Mouse (Mus musculus): ENCODE results near the gene Aph1b. TPM values are rescaled to one million over a fixed set of nuclear protein-coding genes. Genes with fewer than 3 reads are reported as not detected.

Gene Aph1b
- polyA plus RNA-seq, 1 experiment, result 0.01 TPM

- no peaks in the 10 kb centered on the region for H3K27me3 ChIP-seq (ENCODE audit: control insufficient read depth)
- no peaks in the 10 kb centered on the region for H3K9me3 ChIP-seq (ENCODE audit: control insufficient read depth, low read length)
- no peaks in the 10 kb centered on the region for H3K4me1 ChIP-seq (ENCODE audit: control insufficient read depth)
- no peak overlapping the region for H3K4me3 ChIP-seq (replicated peaks)
- TF ChIP-seq GATA1 (IDR thresholded peaks at IDR 0.05; ENCODE audit: low read length), result no peak
- no peak for TF ChIP-seq TAL1 (IDR thresholded peaks at IDR 0.05; ENCODE audit: low read length)
- no peaks in the 10 kb centered on the region for H3K36me3 ChIP-seq (ENCODE audit: control insufficient read depth)
Measured at GRCm38 (mm10) chr9:66748390-66748789, 46.9 kb downstream of the Aph1b start.

DNA sequence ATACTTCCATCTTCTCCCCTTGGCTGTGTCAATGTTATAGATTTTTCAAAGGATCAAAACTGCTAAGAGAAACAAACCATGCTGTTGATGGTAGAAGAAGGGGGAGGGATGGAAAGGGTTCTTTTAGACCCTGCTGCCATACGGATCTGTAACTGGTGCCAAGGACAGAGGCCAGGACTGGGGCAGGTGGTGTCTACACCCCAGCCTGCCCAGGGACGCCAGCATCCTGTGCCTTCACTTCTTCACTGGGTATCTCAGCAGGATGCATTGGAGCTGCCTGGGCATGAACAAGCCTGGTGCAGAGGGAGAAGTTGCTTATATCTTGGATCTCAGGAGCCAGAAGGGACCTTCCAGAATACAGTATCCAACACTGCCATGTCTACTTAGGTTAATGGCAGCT, 50.8 kb downstream of the Aph1b start:
- H3K27me3 ChIP-seq (ENCODE audit: control insufficient read depth), result no peaks in the 10 kb centered on the region
- no peaks in the 10 kb centered on the region for H3K36me3 ChIP-seq (ENCODE audit: control insufficient read depth)
- no peak for TF ChIP-seq TAL1 (IDR thresholded peaks at IDR 0.05; ENCODE audit: low read length)
- no peak for TF ChIP-seq GATA1 (IDR thresholded peaks at IDR 0.05; ENCODE audit: low read length)
- no peaks in the 10 kb centered on the region for H3K9me3 ChIP-seq (ENCODE audit: control insufficient read depth, low read length)
- no peak overlapping the region for H3K4me3 ChIP-seq (replicated peaks)
- H3K4me1 ChIP-seq (ENCODE audit: control insufficient read depth), result no peaks in the 10 kb centered on the region

DNA sequence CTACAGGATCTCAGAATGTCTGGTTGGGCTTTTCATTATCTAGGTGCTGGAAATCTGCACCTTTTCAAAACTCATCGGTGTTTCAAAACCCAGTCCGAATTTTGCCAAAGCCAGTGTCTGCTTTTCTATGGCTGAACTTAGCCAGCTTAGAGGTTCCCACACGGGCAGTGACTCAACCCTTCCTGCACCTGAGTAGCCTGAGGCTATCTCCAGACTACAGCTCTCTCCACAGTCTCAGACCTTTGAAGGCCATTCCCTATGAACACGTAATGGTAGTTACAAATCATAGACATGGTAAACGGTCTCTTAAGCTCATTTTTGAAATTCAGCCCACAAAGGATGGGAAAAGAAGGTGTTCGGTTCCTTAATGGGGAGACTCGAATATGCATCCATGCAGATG, 55.8 kb downstream of the Aph1b start:
- H3K9me3 ChIP-seq (ENCODE audit: control insufficient read depth, low read length), result no peaks in the 10 kb centered on the region
- H3K27me3 ChIP-seq (ENCODE audit: control insufficient read depth), result no peaks in the 10 kb centered on the region
- TF ChIP-seq GATA1 (IDR thresholded peaks at IDR 0.05; ENCODE audit: low read length) (no peak), TAL1 (IDR thresholded peaks at IDR 0.05; ENCODE audit: low read length) (no peak)
- no peak overlapping the region for H3K4me3 ChIP-seq (replicated peaks)
- no peaks in the 10 kb centered on the region for H3K36me3 ChIP-seq (ENCODE audit: control insufficient read depth)
- no peaks in the 10 kb centered on the region for H3K4me1 ChIP-seq (ENCODE audit: control insufficient read depth)

- H3K27me3 ChIP-seq (ENCODE audit: control insufficient read depth), result no peaks in the 10 kb centered on the region
- no peak overlapping the region for H3K4me3 ChIP-seq (replicated peaks)
- H3K9me3 ChIP-seq (ENCODE audit: control insufficient read depth, low read length), result no peaks in the 10 kb centered on the region
- H3K36me3 ChIP-seq (ENCODE audit: control insufficient read depth), result no peaks in the 10 kb centered on the region
- H3K4me1 ChIP-seq (ENCODE audit: control insufficient read depth), result no peaks in the 10 kb centered on the region
- no peak for TF ChIP-seq GATA1 (IDR thresholded peaks at IDR 0.05; ENCODE audit: low read length)
- TF ChIP-seq TAL1 (IDR thresholded peaks at IDR 0.05; ENCODE audit: low read length), result no peak
Measured at GRCm38 (mm10) chr9:66736551-66736950, 58.7 kb downstream of the Aph1b start.

GRCm38 (mm10) chr9:66736016-66736415, 59.3 kb downstream of the Aph1b start:
- TF ChIP-seq TAL1 (IDR thresholded peaks at IDR 0.05; ENCODE audit: low read length) (no peak), GATA1 (IDR thresholded peaks at IDR 0.05; ENCODE audit: low read length) (no peak)
- H3K9me3 ChIP-seq (ENCODE audit: control insufficient read depth, low read length), result no peaks in the 10 kb centered on the region
- H3K36me3 ChIP-seq (ENCODE audit: control insufficient read depth), result no peaks in the 10 kb centered on the region
- no peak overlapping the region for H3K4me3 ChIP-seq (replicated peaks)
- no peaks in the 10 kb centered on the region for H3K4me1 ChIP-seq (ENCODE audit: control insufficient read depth)
- H3K27me3 ChIP-seq (ENCODE audit: control insufficient read depth), result no peaks in the 10 kb centered on the region

GRCm38 (mm10) chr9:66735122-66735521, 60.2 kb downstream of the Aph1b start:
- Histone ChIP-seq H3K4me3 (replicated peaks) (no peak overlapping the region), H3K9me3 (ENCODE audit: control insufficient read depth, low read length) (no peaks in the 10 kb centered on the region), H3K36me3 (ENCODE audit: control insufficient read depth) (no peaks in the 10 kb centered on the region), H3K27me3 (ENCODE audit: control insufficient read depth) (no peaks in the 10 kb centered on the region), H3K4me1 (ENCODE audit: control insufficient read depth) (no peaks in the 10 kb centered on the region)
- TF ChIP-seq TAL1 (IDR thresholded peaks at IDR 0.05; ENCODE audit: low read length) (no peak), GATA1 (IDR thresholded peaks at IDR 0.05; ENCODE audit: low read length) (no peak)

GRCm38 (mm10) chr9:66734568-66734967, 60.7 kb downstream of the Aph1b start:
- TF ChIP-seq GATA1 (IDR thresholded peaks at IDR 0.05; ENCODE audit: low read length) (no peak), TAL1 (IDR thresholded peaks at IDR 0.05; ENCODE audit: low read length) (no peak)
- H3K4me3 ChIP-seq (replicated peaks), result no peak overlapping the region

DNA sequence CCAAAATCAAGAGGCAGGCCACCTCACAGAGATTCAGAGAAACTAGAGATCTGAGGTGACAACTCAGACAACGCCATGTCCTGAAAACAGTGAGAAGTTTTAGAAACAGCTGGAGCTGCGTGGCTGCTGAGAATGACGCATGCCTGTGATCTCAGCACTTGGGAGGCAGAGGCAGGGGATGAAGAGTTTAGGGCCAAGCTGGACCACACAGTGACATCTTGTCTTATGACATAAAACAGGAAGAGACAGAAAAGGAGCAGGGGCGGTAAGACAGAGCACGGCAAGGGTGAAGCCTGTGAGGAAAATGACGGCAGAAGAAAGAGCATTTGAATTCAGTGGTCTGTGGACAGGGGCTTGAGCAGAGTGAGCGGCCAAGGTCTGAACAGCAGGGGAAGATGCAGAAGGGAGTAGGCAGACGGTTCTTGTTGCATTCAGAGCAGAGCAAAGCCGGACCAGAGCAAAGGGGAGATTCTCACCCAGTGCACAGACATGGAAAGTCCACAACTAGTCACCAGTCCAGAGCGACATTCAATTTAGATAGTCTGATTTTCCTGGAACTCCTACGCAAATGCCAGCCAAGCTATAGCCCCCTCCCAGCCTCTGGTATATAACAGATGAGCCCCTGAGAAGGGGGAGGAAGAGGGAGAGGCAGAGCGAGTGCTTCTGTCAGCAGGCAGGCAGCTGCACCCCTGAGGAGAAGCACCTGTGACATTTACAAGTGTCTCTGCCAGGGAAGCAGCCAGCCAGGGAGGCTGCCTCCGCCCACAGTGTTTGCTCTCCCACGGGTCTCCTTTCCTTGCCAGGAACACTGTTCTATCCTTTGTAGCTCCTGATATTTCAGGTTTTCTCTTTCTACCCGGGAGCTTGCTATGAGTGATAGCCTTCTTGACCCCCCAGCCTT, 62.2 kb downstream of the Aph1b start:
- Histone ChIP-seq H3K4me3 (replicated peaks) (no peak overlapping the region), H3K36me3 (ENCODE audit: control insufficient read depth) (no peaks in the 10 kb centered on the region), H3K27me3 (ENCODE audit: control insufficient read depth) (no peaks in the 10 kb centered on the region), H3K9me3 (ENCODE audit: control insufficient read depth, low read length) (no peaks in the 10 kb centered on the region), H3K4me1 (ENCODE audit: control insufficient read depth) (no peaks in the 10 kb centered on the region)
- TF ChIP-seq TAL1 (IDR thresholded peaks at IDR 0.05; ENCODE audit: low read length) (no peak), GATA1 (IDR thresholded peaks at IDR 0.05; ENCODE audit: low read length) (no peak)

More at GRCm38 (mm10) chr9:66734568-66734967, 60.7 kb downstream of the Aph1b start:
- Histone ChIP-seq H3K36me3 (ENCODE audit: control insufficient read depth) (no peaks in the 10 kb centered on the region), H3K4me1 (ENCODE audit: control insufficient read depth) (no peaks in the 10 kb centered on the region), H3K27me3 (ENCODE audit: control insufficient read depth) (no peaks in the 10 kb centered on the region), H3K9me3 (ENCODE audit: control insufficient read depth, low read length) (no peaks in the 10 kb centered on the region)

GRCm38 (mm10) chr9:66731284-66731683, 64.0 kb downstream of the Aph1b start:
- Histone ChIP-seq H3K9me3 (ENCODE audit: control insufficient read depth, low read length) (no peaks in the 10 kb centered on the region), H3K4me3 (replicated peaks) (no peak overlapping the region), H3K36me3 (ENCODE audit: control insufficient read depth) (no peaks in the 10 kb centered on the region), H3K27me3 (ENCODE audit: control insufficient read depth) (no peaks in the 10 kb centered on the region), H3K4me1 (ENCODE audit: control insufficient read depth) (no peaks in the 10 kb centered on the region)
- TF ChIP-seq TAL1 (IDR thresholded peaks at IDR 0.05; ENCODE audit: low read length) (no peak), GATA1 (IDR thresholded peaks at IDR 0.05; ENCODE audit: low read length) (no peak)
